Mouse (Mus musculus) gastrocnemius, adult 8-10 months (tissue): ENCODE results near the gene Gla. TPM values are rescaled to one million over a fixed set of nuclear protein-coding genes. Genes with fewer than 3 reads are reported as not detected.

Source experiments
- total RNA-seq, 4 experiments: library from RNA; stranded (reverse); gene quantifications; 2 replicates each; pipeline ENCODE4 v1.2.4; 2022

Gla gene
- total RNA-seq, 4 experiments from 2014 or later, result 2.0 to 2.6 (median 2.3) TPM

Other genes with a start within 250 kb of the Gla start
- gene Drp2, start 196.6 kb downstream of the Gla start, total RNA-seq, result 1 to 10 TPM; 1.7 to 5.4 (median 2.9) TPM
- gene Taf7l, start 124.6 kb downstream of the Gla start, total RNA-seq, result not detected
- gene Timm8a1, start 59.3 kb downstream of the Gla start, total RNA-seq, result 10 to 100 TPM in 1 of 4 experiments, 1 to 10 TPM in 3; 7.9 to 12.2 (median 9.1) TPM
- under 1 TPM in 2 of 4 experiments, not detected in 2; 0.22 to 0.27 TPM for gene Btk, start 17.6 kb downstream of the Gla start, total RNA-seq
- gene Rpl36a, start 15.5 kb downstream of the Gla start, total RNA-seq, result 100 to 1,000 TPM in 3 of 4 experiments, 10 to 100 TPM in 1; 80.7 to 125 (median 107) TPM
- 10 to 100 TPM; 46.0 to 54.3 (median 50.3) TPM for gene Hnrnph2, start 54 bp upstream of the Gla start, total RNA-seq
- gene Armcx4, start 85.4 kb upstream of the Gla start, total RNA-seq, result 1 to 10 TPM; 5.5 to 9.5 (median 7.6) TPM
- gene Armcx1, start 116.8 kb upstream of the Gla start, total RNA-seq, result 1 to 10 TPM in 3 of 4 experiments, under 1 TPM in 1; 0.92 to 2.2 (median 1.6) TPM
- 1 to 10 TPM in 3 of 4 experiments, under 1 TPM in 1; 0.96 to 2.1 (median 1.7) TPM for gene Armcx6, start 150.3 kb upstream of the Gla start, total RNA-seq
- gene Armcx3, start 155.5 kb upstream of the Gla start, total RNA-seq, result 10 to 100 TPM; 18.1 to 20.0 (median 19.3) TPM
- 1 to 10 TPM; 1.4 to 2.3 (median 1.5) TPM for gene Armcx2, start 208.1 kb upstream of the Gla start, total RNA-seq